31 mouse cellular contexts compared by ENCODE assay signal in the genomic region with DNA sequence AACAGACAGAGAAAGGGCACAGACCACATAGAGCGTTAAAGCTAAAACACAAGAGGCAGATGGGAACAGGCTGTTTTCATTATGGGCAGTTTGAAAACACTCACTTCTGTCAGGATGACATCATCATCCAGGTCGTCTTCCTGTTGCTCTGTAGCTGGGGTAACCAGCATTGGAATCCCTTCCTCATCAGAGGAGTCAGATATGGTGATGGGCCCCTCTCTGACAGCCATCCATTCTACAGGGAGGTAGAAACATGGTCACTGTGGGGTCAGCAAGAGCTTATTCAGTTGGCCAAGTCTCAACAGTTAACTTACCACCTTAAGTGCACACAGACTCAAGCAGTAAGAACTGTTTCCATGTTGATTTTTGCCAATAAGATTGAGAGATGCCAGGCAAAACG. TPM values are rescaled to one million over a fixed set of nuclear protein-coding genes. Genes with fewer than 3 reads are reported as not detected.
DNase-seq lines count a peak whose midpoint lies in the region; ATAC-seq and TF ChIP-seq lines count a peak whose summit lies in the region.
"Had no signal": no experiment of that assay in that cellular context is flagged by ENCODE, and none has a peak within 500 bp of the region (broad histone marks: within the 10 kb centered on the region; RNA-seq: fewer than 3 reads in every experiment).

No protein-coding gene starts in this region.

- no peak overlapping the region for H3K4me2 ChIP-seq in heart, embryonic 11.5 days
- H3K4me2 ChIP-seq in CH12.LX (ENCODE audit: insufficient read depth, low read depth, poor library complexity, severe bottlenecking) = no peak overlapping the region
- no peak overlapping the region for H3K4me2 ChIP-seq in midbrain, postnatal 0 days (ENCODE audit: low read depth, low read length, poor library complexity, severe bottlenecking)
- H3K4me2 ChIP-seq: embryonic facial prominence, embryonic 13.5 days; forebrain, embryonic 13.5 days; heart, embryonic 13.5 days; hindbrain, embryonic 14.5 days had no signal

- in situ Hi-C loops in CH12.LX (cut with MboI; ENCODE audit: low pct_ligation_motif_present, low pct_unique_long_range_greater_than_20kb, low sequenced_read_pairs) = no loop called here

- H3K36me3 ChIP-seq in heart, embryonic 11.5 days (ENCODE audit: control insufficient read depth, insufficient read depth, low read length) = peaks cover 21% of the 10 kb centered on the region
- H3K36me3 ChIP-seq in CH12.LX (replicated peaks in 1 of 2; ENCODE audit: control insufficient read depth in 1 of 2, insufficient read depth in 1 of 2, low read length in 1 of 2) = peaks cover 52 to 81% of the 10 kb centered on the region in 2 experiments
- peaks cover 20% of the 10 kb centered on the region for H3K36me3 ChIP-seq in midbrain, postnatal 0 days (ENCODE audit: insufficient read depth, low read length)

- 51% methylated on average over 3 of the region's 3 CpGs for WGBS in heart, embryonic 11.5 days (ENCODE audit: insufficient replicate concordance)
- 66% methylated on average over 3 of the region's 3 CpGs for whole genome bisulfite sequencing in midbrain, postnatal 0 days

- no peak for TF ChIP-seq EP300 in CH12.LX (IDR thresholded peaks at IDR 0.05; ENCODE audit: low read length)

- H3K27me3 ChIP-seq in heart, embryonic 11.5 days (ENCODE audit: control insufficient read depth, insufficient read depth, low read length) = no peaks in the 10 kb centered on the region
- H3K27me3 ChIP-seq in CH12.LX (replicated peaks) = no peaks in the 10 kb centered on the region
- no peaks in the 10 kb centered on the region for H3K27me3 ChIP-seq in midbrain, postnatal 0 days (ENCODE audit: insufficient read depth, low read length)
- H3K27me3 ChIP-seq: embryonic facial prominence, embryonic 13.5 days; forebrain, embryonic 13.5 days; heart, embryonic 13.5 days had no signal

- H3K27ac ChIP-seq in heart, embryonic 11.5 days (ENCODE audit: low read depth, low read length) = no peak overlapping the region
- H3K27ac ChIP-seq in CH12.LX (ENCODE audit: insufficient read depth, low read depth) = no peak overlapping the region
- H3K27ac ChIP-seq in midbrain, postnatal 0 days (ENCODE audit: low read depth, low read length) = no peak overlapping the region
- H3K27ac ChIP-seq: embryonic facial prominence, embryonic 13.5 days; forebrain, embryonic 10.5 days; forebrain, embryonic 13.5 days; heart, embryonic 13.5 days; hindbrain, embryonic 14.5 days; hindbrain, postnatal 0 days had no signal

- ATAC-seq in heart, embryonic 11.5 days (replicated peaks; ENCODE audit: insufficient number of reproducible peaks, low FRiP score, low TSS enrichment) = no peak
- no peak for ATAC-seq in midbrain, postnatal 0 days (ENCODE audit: low FRiP score)
- ATAC-seq: forebrain, embryonic 13.5 days; forebrain, embryonic 16.5 days; hindbrain, postnatal 0 days; inflammation-experienced regulatory T-cells, adult 6 months; intestine, embryonic 16.5 days had no signal

- dilution Hi-C loops in CH12.LX (cut with MboI; ENCODE audit: extremely low pct_ligation_motif_present, extremely low pct_unique_long_range_greater_than_20kb, low sequenced_read_pairs) = no loop called here

- DNase-seq in heart, adult 11 months = peak; percentile 68
- DNase-seq in 3T3-L1 (ENCODE audit: low read depth, low spot score) (peak; percentile 40), CH12.LX (ENCODE audit: extremely low read depth) (peak; percentile 11)
- peak; percentile 10 for DNase-seq in mesoderm, embryonic 11.5 days (ENCODE audit: low read depth, low spot score)
- no peak for DNase-seq in midbrain, postnatal 0 days (ENCODE audit: low spot score)
- DNase-seq: adrenal gland, adult 2 months; adrenal gland, postnatal 14 days; cerebellum, adult 11 months; cerebellum, adult 2 months; cerebellum, adult 9-11 months; cerebellum, postnatal 25 days; gastrocnemius, postnatal 10 days; gastrocnemius, postnatal 36 days; heart, postnatal 36 days; kidney, adult 18-20 months had no signal

- TF ChIP-seq CTCF in CH12.LX (conservative IDR thresholded peaks at IDR 0.05 in 1 of 2, IDR thresholded peaks at IDR 0.05 in 1 of 2; ENCODE audit: low read depth in 2 of 2, low read length in 2 of 2) = no peak
- no peak for TF ChIP-seq CTCF in midbrain, postnatal 0 days (IDR thresholded peaks at IDR 0.05)

- H3K4me3 ChIP-seq in heart, embryonic 11.5 days (ENCODE audit: low read depth, low read length) = no peak overlapping the region
- no peak overlapping the region for H3K4me3 ChIP-seq in CH12.LX (replicated peaks in 1 of 3; ENCODE audit: low read depth in 2 of 3, low read length in 2 of 3, poor library complexity in 1 of 3)
- no peak overlapping the region for H3K4me3 ChIP-seq in midbrain, postnatal 0 days (ENCODE audit: low read depth, low read length)
- H3K4me3 ChIP-seq: embryonic facial prominence, embryonic 13.5 days; forebrain, embryonic 10.5 days; forebrain, embryonic 13.5 days; heart, embryonic 13.5 days had no signal

- TF ChIP-seq RAD21 in CH12.LX (IDR thresholded peaks at IDR 0.05; ENCODE audit: low read depth, low read length) = no peak

- H3K9me3 ChIP-seq in heart, embryonic 11.5 days (replicated peaks; ENCODE audit: control insufficient read depth, low read length) = no peaks in the 10 kb centered on the region
- H3K9me3 ChIP-seq in CH12.LX (replicated peaks; ENCODE audit: low read length) = no peaks in the 10 kb centered on the region
- no peaks in the 10 kb centered on the region for H3K9me3 ChIP-seq in midbrain, postnatal 0 days (ENCODE audit: low read length)
- H3K9me3 ChIP-seq: embryonic facial prominence, embryonic 13.5 days; forebrain, embryonic 10.5 days; forebrain, embryonic 13.5 days; G1E; heart, embryonic 13.5 days had no signal

- 0 out of 2 replicates have a peak, but pooled peaks cover 3% of the 10 kb centered on the region for H3K4me1 ChIP-seq in heart, embryonic 11.5 days (ENCODE audit: control insufficient read depth, insufficient read depth, low read length)
- peaks cover 4 to 6% of the 10 kb centered on the region in 2 experiments; a peak in 3 of 4 replicates for H3K4me1 ChIP-seq in CH12.LX (ENCODE audit: control insufficient read depth in 1 of 2, insufficient read depth in 2 of 2)
- no peaks in the 10 kb centered on the region for H3K4me1 ChIP-seq in midbrain, postnatal 0 days (ENCODE audit: insufficient read depth, low read length)
- H3K4me1 ChIP-seq: forebrain, embryonic 10.5 days; forebrain, embryonic 13.5 days had no signal

- H3K79me2 ChIP-seq in CH12.LX (replicated peaks; ENCODE audit: control insufficient read depth, extremely low read depth, insufficient read depth, poor library complexity, severe bottlenecking) = no peaks in the 10 kb centered on the region; the same call in 1 of the 2 replicates

- H3K9ac ChIP-seq in heart, embryonic 11.5 days (ENCODE audit: low read depth, low read length) = no peak overlapping the region
- H3K9ac ChIP-seq in CH12.LX (ENCODE audit: insufficient read depth, low read depth) = no peak overlapping the region
- no peak overlapping the region for H3K9ac ChIP-seq in midbrain, postnatal 0 days (replicated peaks; ENCODE audit: low read length, poor library complexity, severe bottlenecking)
- H3K9ac ChIP-seq: embryonic facial prominence, embryonic 13.5 days; forebrain, embryonic 13.5 days; heart, embryonic 13.5 days; hindbrain, embryonic 14.5 days had no signal

- no peak for TF ChIP-seq POLR2A in CH12.LX (IDR thresholded peaks at IDR 0.05; ENCODE audit: low read depth, low read length)

TF ChIP-seq in CH12.LX, 34 proteins besides CTCF, POLR2A, EP300 and RAD21:
- TF ChIP-seq TCF12 (IDR thresholded peaks at IDR 0.05; ENCODE audit: low read depth, low read length) = no peak
- no peak for TF ChIP-seq MAX (IDR thresholded peaks at IDR 0.05; ENCODE audit: low read length)
- no peak for TF ChIP-seq PAX5 (IDR thresholded peaks at IDR 0.05; ENCODE audit: low read length)
- TF ChIP-seq ZKSCAN1 (IDR thresholded peaks at IDR 0.05; ENCODE audit: borderline replicate concordance, low read depth, low read length) = no peak
- TF ChIP-seq MYC (IDR thresholded peaks at IDR 0.05; ENCODE audit: low read depth, low read length) = no peak
- no peak for TF ChIP-seq GABPA (IDR thresholded peaks at IDR 0.05; ENCODE audit: insufficient replicate concordance, low read depth, low read length)
- TF ChIP-seq POLR2AphosphoS2 (IDR thresholded peaks at IDR 0.05; ENCODE audit: low read depth, low read length) = no peak
- no peak for TF ChIP-seq MEF2A (IDR thresholded peaks at IDR 0.05; ENCODE audit: borderline replicate concordance, low read depth, low read length)
- TF ChIP-seq NELFE (IDR thresholded peaks at IDR 0.05; ENCODE audit: low read depth, low read length) = no peak
- no peak for TF ChIP-seq ZMIZ1 (IDR thresholded peaks at IDR 0.05; ENCODE audit: low read depth, low read length)
- TF ChIP-seq UBTF (IDR thresholded peaks at IDR 0.05; ENCODE audit: low read depth, low read length) = no peak
- TF ChIP-seq MAFK (IDR thresholded peaks at IDR 0.05; ENCODE audit: insufficient replicate concordance, low read length) = no peak
- no peak for TF ChIP-seq BHLHE40 (IDR thresholded peaks at IDR 0.05; ENCODE audit: low read depth, low read length)
- TF ChIP-seq USF1 (IDR thresholded peaks at IDR 0.05; ENCODE audit: low read depth, low read length) = no peak
- no peak for TF ChIP-seq JUND (conservative IDR thresholded peaks at IDR 0.05; ENCODE audit: low read depth, low read length)
- no peak for TF ChIP-seq JUN (IDR thresholded peaks at IDR 0.05; ENCODE audit: insufficient read depth, low read depth, low read length)
- TF ChIP-seq ETS1 (conservative IDR thresholded peaks at IDR 0.05; ENCODE audit: low read depth, low read length) = no peak
- TF ChIP-seq E2F4 (IDR thresholded peaks at IDR 0.05; ENCODE audit: insufficient replicate concordance, low read depth, low read length) = no peak
- no peak for TF ChIP-seq CHD1 (IDR thresholded peaks at IDR 0.05; ENCODE audit: low read depth, low read length)

RNA-seq across cellular contexts. Expression of gene Rnf216, which starts 19.9 kb away (rescaled TPM):
- polyA plus RNA-seq in heart, embryonic 11.5 days (2014; fragmentation: Nextera tagmentation; extraction: Ambion mirVana) = 22.8 and 35.2 TPM in 2 replicates
- total RNA-seq in CH12.LX (2012; rRNA removed) (18.2 and 18.3 TPM in 2 replicates), CH12.LX (2014; rRNA removed) (15.5 and 17.6 TPM in 2 replicates)
- 30.7 and 33.2 TPM in 2 replicates for polyA plus RNA-seq in CH12.LX (2012; ENCODE audit: insufficient read length, low read depth)
- 37.0 and 40.7 TPM in 2 replicates for total RNA-seq in midbrain, postnatal 0 days (2014; rRNA removed)
- polyA plus RNA-seq in midbrain, postnatal 0 days (2015; fragmentation: Nextera tagmentation; extraction: Ambion mirVana) = 22.1 and 27.5 TPM in 2 replicates

RNA-seq across cellular contexts. Expression of gene Olfr718-ps1, which starts 54.5 kb away (rescaled TPM):
- 0.06 and 0.07 TPM in 2 replicates for polyA plus RNA-seq in heart, embryonic 11.5 days (2014; fragmentation: Nextera tagmentation; extraction: Ambion mirVana)
- not detected in 2 replicates for total RNA-seq in CH12.LX (2012; rRNA removed)
- not detected in 2 replicates for total RNA-seq in CH12.LX (2014; rRNA removed)
- not detected in 2 replicates for polyA plus RNA-seq in CH12.LX (2012; ENCODE audit: insufficient read length, low read depth)
- not detected in 2 replicates for total RNA-seq in midbrain, postnatal 0 days (2014; rRNA removed)
- polyA plus RNA-seq in midbrain, postnatal 0 days (2015; fragmentation: Nextera tagmentation; extraction: Ambion mirVana) = not detected in 2 replicates
- total RNA-seq: adrenal gland, adult 2 months; adrenal gland, postnatal 14 days; gastrocnemius, adult 18-20 months; gastrocnemius, postnatal 10 days; gastrocnemius, postnatal 36 days; granulocyte monocyte progenitor cell, adult 5-6 weeks; heart, adult 8-10 months; heart, postnatal 36 days; hindbrain, postnatal 0 days had no signal
- polyA plus RNA-seq: adrenal gland, adult 2 months; cerebellum, adult 2 months; forebrain, embryonic 10.5 days; forebrain, embryonic 13.5 days; forebrain, embryonic 16.5 days; G1E; heart, embryonic 13.5 days; heart, embryonic 16.5 days; hindbrain, embryonic 11.5 days; hindbrain, postnatal 0 days; intestine, embryonic 16.5 days had no signal
